Mouse (Mus musculus) hindbrain, embryonic 10.5 days (tissue): ENCODE measurements around the gene Mapk13. TPM values are rescaled to one million over a fixed set of nuclear protein-coding genes. Genes with fewer than 3 reads are reported as not detected.
"Not testable (repeated sequence)": the region's sequence is repeated elsewhere in the genome, so short reads cannot be mapped to it uniquely, and the experiment has no call there.

ENCODE experiments used
- DNase-seq: peaks from one replicate; pipeline ENCODE4 v3.0.0-alpha.2; 2017; ENCODE audit warnings: low spot score
- H3K27ac ChIP-seq: fragments of 300-500 bp; sonication (generic); 2 replicates; pipeline ENCODE4 v1.5.1; 2016; ENCODE audit warnings: mild to moderate bottlenecking, moderate library complexity
- H3K27me3 ChIP-seq: fragments of 300-500 bp; sonication (generic); 2 replicates; pipeline ENCODE4 v1.6.1; 2016; ENCODE audit warnings: mild to moderate bottlenecking; ENCODE audit not compliant: poor library complexity, insufficient read depth, severe bottlenecking
- H3K36me3 ChIP-seq: fragments of 300-500 bp; sonication (generic); 2 replicates; pipeline ENCODE4 v1.6.1; 2016; ENCODE audit warnings: mild to moderate bottlenecking, moderate library complexity
- H3K4me1 ChIP-seq: fragments of 300-500 bp; sonication (generic); replicated peaks from 2 replicates; pipeline ENCODE4 v1.6.1; 2016; ENCODE audit warnings: mild to moderate bottlenecking
- H3K4me3 ChIP-seq: fragments of 300-500 bp; sonication (generic); 2 replicates; pipeline ENCODE4 v1.5.1; 2016; ENCODE audit warnings: mild to moderate bottlenecking, moderate library complexity
- H3K9me3 ChIP-seq: fragments of 300-500 bp; sonication (generic); 2 replicates; pipeline ENCODE4 v1.6.1; 2016; ENCODE audit warnings: mild to moderate bottlenecking, moderate library complexity
- WGBS: fragments of 180-500 bp; shearing (Covaris S2); methylation state at CpG from one replicate; pipeline ENCODE4 v1.1.7; 2016; 5-methylcytosine and 5-hydroxymethylcytosine counted together
- polyA plus RNA-seq: library from polyadenylated mRNA; unstranded; fragments of >200 nt; fragmentation: Nextera tagmentation; extraction: Ambion mirVana; gene quantifications from 2 replicates; pipeline ENCODE4 v1.2.1, GENCODE M21; 2016

Gene Mapk13
- polyA plus RNA-seq, 1 experiment from 2014 or later = 3.9 TPM

GRCm38 (mm10) chr17:28756447-28756846 is 12.7 kb upstream of the Mapk13 start:
- no peak overlapping the region for H3K4me3 ChIP-seq
- no peak overlapping the region for H3K27ac ChIP-seq
- H3K4me1 ChIP-seq = no peaks in the 10 kb centered on the region
- WGBS = 72% methylated on average over 5 of the region's 5 CpGs
- H3K9me3 ChIP-seq = no peaks in the 10 kb centered on the region
- no peaks in the 10 kb centered on the region for H3K36me3 ChIP-seq
- H3K27me3 ChIP-seq = no peaks in the 10 kb centered on the region
- DNase-seq = no peak

GRCm38 (mm10) chr17:28757470-28757869 is 11.6 kb upstream of the Mapk13 start:
- WGBS = 84% methylated on average over 2 of the region's 2 CpGs
- Histone ChIP-seq H3K27me3 (no peaks in the 10 kb centered on the region), H3K9me3 (no peaks in the 10 kb centered on the region), H3K36me3 (no peaks in the 10 kb centered on the region), H3K4me1 (no peaks in the 10 kb centered on the region), H3K27ac (no peak overlapping the region), H3K4me3 (no peak overlapping the region)
- DNase-seq = no peak

GRCm38 (mm10) chr17:28760736-28761312 is 8.3 kb upstream of the Mapk13 start:
- H3K4me1 ChIP-seq = no peaks in the 10 kb centered on the region
- H3K27ac ChIP-seq = no peak overlapping the region
- WGBS = 74% methylated on average over 8 of the region's 8 CpGs
- DNase-seq = no peak
- H3K27me3 ChIP-seq = no peaks in the 10 kb centered on the region
- no peaks in the 10 kb centered on the region for H3K9me3 ChIP-seq
- H3K36me3 ChIP-seq = no peaks in the 10 kb centered on the region
- no peak overlapping the region for H3K4me3 ChIP-seq

GRCm38 (mm10) chr17:28761871-28762270 is 7.2 kb upstream of the Mapk13 start:
- WGBS = 18% methylated on average over 3 of the region's 3 CpGs
- peak; percentile 72 for DNase-seq
- Histone ChIP-seq H3K36me3 (no peaks in the 10 kb centered on the region), H3K9me3 (no peaks in the 10 kb centered on the region), H3K27me3 (peaks cover 8% of the 10 kb centered on the region; the same call in 1 of the 2 replicates), H3K4me3 (no peak overlapping the region), H3K4me1 (no peaks in the 10 kb centered on the region), H3K27ac (no peak overlapping the region)

GRCm38 (mm10) chr17:28766203-28766602 is 2.9 kb upstream of the Mapk13 start:
- H3K4me3 ChIP-seq = no peak overlapping the region
- no peak overlapping the region for H3K27ac ChIP-seq
- H3K4me1 ChIP-seq = peaks cover 19% of the 10 kb centered on the region
- no peak for DNase-seq
- H3K27me3 ChIP-seq = peaks cover 48% of the 10 kb centered on the region
- no peaks in the 10 kb centered on the region for H3K9me3 ChIP-seq
- WGBS = 64% methylated on average over 3 of the region's 3 CpGs
- H3K36me3 ChIP-seq = no peaks in the 10 kb centered on the region

- peaks cover 19% of the 10 kb centered on the region for H3K4me1 ChIP-seq
- DNase-seq = no peak
- H3K27me3 ChIP-seq = peaks cover 56% of the 10 kb centered on the region
- no peaks in the 10 kb centered on the region for H3K9me3 ChIP-seq
- H3K4me3 ChIP-seq = no peak overlapping the region
- WGBS = 73% methylated on average over 11 of the region's 11 CpGs
- H3K36me3 ChIP-seq = no peaks in the 10 kb centered on the region
- no peak overlapping the region for H3K27ac ChIP-seq
These were observed 2.1 kb upstream of the Mapk13 start for GRCm38 (mm10) chr17:28766781-28767515.

GRCm38 (mm10) chr17:28769875-28770421 is 851 bp downstream of the Mapk13 start:
- peak; percentile 33 for DNase-seq
- H3K9me3 ChIP-seq = no peaks in the 10 kb centered on the region
- peaks cover 19% of the 10 kb centered on the region for H3K4me1 ChIP-seq
- peak overlapping the region; percentile 56 for H3K4me3 ChIP-seq
- peak overlapping the region; percentile 64 for H3K27ac ChIP-seq
- peaks cover 60% of the 10 kb centered on the region for H3K27me3 ChIP-seq
- 7% methylated on average over 24 of the region's 24 CpGs for WGBS
- no peaks in the 10 kb centered on the region for H3K36me3 ChIP-seq

GRCm38 (mm10) chr17:28771289-28771688 is 2.2 kb downstream of the Mapk13 start:
- H3K36me3 ChIP-seq = no peaks in the 10 kb centered on the region
- peaks cover 58% of the 10 kb centered on the region for H3K27me3 ChIP-seq
- 82% methylated on average over 5 of the region's 5 CpGs for WGBS
- H3K4me3 ChIP-seq = no peak overlapping the region
- no peak for DNase-seq
- no peaks in the 10 kb centered on the region for H3K9me3 ChIP-seq
- no peak overlapping the region for H3K27ac ChIP-seq
- H3K4me1 ChIP-seq = peaks cover 19% of the 10 kb centered on the region

- H3K9me3 ChIP-seq, H3K36me3 ChIP-seq, DNase-seq, H3K27ac ChIP-seq, H3K4me3 ChIP-seq: not testable (repeated sequence)
- WGBS = 95% methylated on average over 9 of the region's 9 CpGs
- H3K27me3 ChIP-seq = peaks cover 31% of the 10 kb centered on the region
- H3K4me1 ChIP-seq = peaks cover 13% of the 10 kb centered on the region
These were observed 5.2 kb downstream of the Mapk13 start for GRCm38 (mm10) chr17:28774303-28774702.

GRCm38 (mm10) chr17:28775161-28775560 is 6.1 kb downstream of the Mapk13 start:
- Histone ChIP-seq H3K27me3 (peaks cover 22% of the 10 kb centered on the region), H3K27ac (no peak overlapping the region), H3K9me3 (no peaks in the 10 kb centered on the region), H3K4me1 (peaks cover 5% of the 10 kb centered on the region), H3K36me3 (no peaks in the 10 kb centered on the region), H3K4me3 (no peak overlapping the region)
- DNase-seq = no peak
- 71% methylated on average over 4 of the region's 4 CpGs for WGBS

GRCm38 (mm10) chr17:28776817-28777216 is 7.7 kb downstream of the Mapk13 start:
- no peak for DNase-seq
- 94% methylated on average over 3 of the region's 3 CpGs for WGBS
- 0 out of 2 replicates have a peak overlapping the region, but pooled peaks have one; percentile 8 for H3K27ac ChIP-seq
- H3K9me3 ChIP-seq = no peaks in the 10 kb centered on the region
- peaks cover 6% of the 10 kb centered on the region for H3K27me3 ChIP-seq
- peaks cover 11% of the 10 kb centered on the region; the same call in 1 of the 2 replicates for H3K4me1 ChIP-seq
- no peaks in the 10 kb centered on the region for H3K36me3 ChIP-seq
- H3K4me3 ChIP-seq = no peak overlapping the region

GRCm38 (mm10) chr17:28777231-28778005 is 8.3 kb downstream of the Mapk13 start:
- H3K36me3 ChIP-seq = no peaks in the 10 kb centered on the region
- H3K9me3 ChIP-seq = no peaks in the 10 kb centered on the region
- no peaks in the 10 kb centered on the region for H3K27me3 ChIP-seq
- no peak for DNase-seq
- 0 out of 2 replicates have a peak overlapping the region, but pooled peaks have one; percentile 8 for H3K27ac ChIP-seq
- H3K4me1 ChIP-seq = peaks cover 11% of the 10 kb centered on the region; the same call in 1 of the 2 replicates
- 90% methylated on average over 16 of the region's 16 CpGs for WGBS
- no peak overlapping the region for H3K4me3 ChIP-seq
